Mouse (Mus musculus): ENCODE data around the gene Syn3.

- no peak for TF ChIP-seq POLR2A (IDR thresholded peaks at IDR 0.05; ENCODE audit: low read depth, low read length)
- TF ChIP-seq CTCF (conservative IDR thresholded peaks at IDR 0.05; ENCODE audit: insufficient read depth, insufficient read length, low read depth, low read length): no peak
Measured at GRCm38 (mm10) chr10:86286508-86286907, 212.2 kb downstream of the Syn3 start.
